Mouse (Mus musculus) MEL (cell line): ENCODE measurements around the gene Rbks. TPM values are rescaled to one million over a fixed set of nuclear protein-coding genes. Genes with fewer than 3 reads are reported as not detected.

Experiments used
- DNase-seq: peaks from one replicate; pipeline ENCODE4 v3.0.0; 2011; ENCODE audit warnings: low read depth, low spot score
- H3K27ac ChIP-seq: 2 replicates; pipeline ENCODE4 v1.5.1; 2012; ENCODE audit warnings: low read depth, mild to moderate bottlenecking, control low read depth, low read length, moderate library complexity; ENCODE audit not compliant: control insufficient read depth
- H3K27me3 ChIP-seq, 2 experiments: fragments of 150-350 bp in 1 of 2; sonication (generic) in 1 of 2; 2 replicates each; pipeline ENCODE4 v1.6.1; 2012; ENCODE audit warnings: low read length in 2 of 2, mild to moderate bottlenecking in 2 of 2, improper control_type of control experiment in 1 of 2, moderate library complexity in 1 of 2; ENCODE audit not compliant: insufficient read depth in 2 of 2, control insufficient read depth in 1 of 2
- H3K36me3 ChIP-seq, 2 experiments: 2 replicates each; pipeline ENCODE4 v1.6.1; 2012 to 2014; ENCODE audit warnings: low read length in 2 of 2, improper control_type of control experiment in 1 of 2, inconsistent platforms in 1 of 2, mild to moderate bottlenecking in 1 of 2; ENCODE audit not compliant: insufficient read depth in 2 of 2, control insufficient read depth in 1 of 2
- H3K4me1 ChIP-seq, 2 experiments: fragments of 150-350 bp in 1 of 2; sonication (generic) in 1 of 2; 2 replicates each; pipeline ENCODE4 v1.6.1; 2012; ENCODE audit warnings: low read length in 2 of 2, improper control_type of control experiment in 1 of 2, mild to moderate bottlenecking in 1 of 2; ENCODE audit not compliant: insufficient read depth in 2 of 2, control insufficient read depth in 1 of 2
- H3K4me3 ChIP-seq, 2 experiments: fragments of 150-350 bp in 1 of 2; sonication (generic) in 1 of 2; 2 replicates each; pipeline ENCODE4 v1.5.1; 2012; ENCODE audit warnings: low read depth in 2 of 2, low read length in 2 of 2, mild to moderate bottlenecking in 2 of 2, moderate library complexity in 2 of 2, control low read depth in 1 of 2, improper control_type of control experiment in 1 of 2; ENCODE audit not compliant: control insufficient read depth in 1 of 2, insufficient read depth in 1 of 2
- H3K79me2 ChIP-seq: 2 replicates; pipeline ENCODE4 v1.6.1; 2012; ENCODE audit warnings: mild to moderate bottlenecking, low read length, moderate library complexity; ENCODE audit not compliant: control insufficient read depth, poor library complexity, insufficient read depth
- H3K9ac ChIP-seq: 2 replicates; pipeline ENCODE4 v1.6.1; 2012; ENCODE audit warnings: low read depth, mild to moderate bottlenecking, control low read depth, low read length, moderate library complexity; ENCODE audit not compliant: control insufficient read depth, poor library complexity, severe bottlenecking
- H3K9me3 ChIP-seq: fragments of 150-350 bp; sonication (generic); replicated peaks from 2 replicates; pipeline ENCODE4 v1.6.1; 2012; ENCODE audit warnings: mild to moderate bottlenecking, low read length, improper control_type of control experiment, moderate library complexity; ENCODE audit not compliant: insufficient read depth
- CHD1 ChIP-seq: IDR thresholded peaks from 2 replicates; pipeline ENCODE4 v1.6.1; 2012; ENCODE audit warnings: low read depth, mild to moderate bottlenecking, inconsistent platforms, low read length, improper control_type of control experiment
- CHD2 ChIP-seq: IDR thresholded peaks from 2 replicates; pipeline ENCODE4 v1.6.1; 2011; ENCODE audit warnings: low read length, improper control_type of control experiment
- CTCF ChIP-seq, 3 experiments: IDR thresholded peaks in 2 of 3; conservative IDR thresholded peaks in 1 of 3; 2 replicates each; pipeline ENCODE4 v1.5.1; 2011 to 2012; ENCODE audit warnings: low read length in 3 of 3, low read depth in 2 of 3, mild to moderate bottlenecking in 2 of 3, improper control_type of control experiment in 1 of 3, inconsistent platforms in 1 of 3, mixed read lengths in 1 of 3, moderate library complexity in 1 of 3; ENCODE audit not compliant: control insufficient read depth in 1 of 3, insufficient read depth in 1 of 3, poor library complexity in 1 of 3, severe bottlenecking in 1 of 3
- E2F4 ChIP-seq: IDR thresholded peaks from 2 replicates; pipeline ENCODE4 v1.6.1; 2011; ENCODE audit warnings: low read depth, low read length, improper control_type of control experiment, borderline replicate concordance
- ELF1 ChIP-seq: IDR thresholded peaks from 2 replicates; pipeline ENCODE4 v1.6.1; 2014; ENCODE audit warnings: low read depth, mild to moderate bottlenecking, inconsistent platforms, low read length, improper control_type of control experiment, moderate library complexity
- EP300 ChIP-seq, 2 experiments: IDR thresholded peaks; 2 replicates each; pipeline ENCODE4 v1.6.1; 2011; ENCODE audit warnings: improper control_type of control experiment in 2 of 2, low read length in 2 of 2, low read depth in 1 of 2, mild to moderate bottlenecking in 1 of 2
- ETS1 ChIP-seq: IDR thresholded peaks from 2 replicates; pipeline ENCODE4 v1.6.1; 2012; ENCODE audit warnings: low read depth, mild to moderate bottlenecking, inconsistent platforms, low read length, improper control_type of control experiment, moderate library complexity
- GABPA ChIP-seq: IDR thresholded peaks from 2 replicates; pipeline ENCODE4 v1.6.1; 2012; ENCODE audit warnings: low read depth, mild to moderate bottlenecking, inconsistent platforms, low read length, improper control_type of control experiment, moderate library complexity
- GATA1 ChIP-seq: IDR thresholded peaks from 2 replicates; pipeline ENCODE4 v1.6.1; 2011; ENCODE audit warnings: low read depth, low read length, improper control_type of control experiment
- HCFC1 ChIP-seq: IDR thresholded peaks from 2 replicates; pipeline ENCODE4 v1.6.1; 2012; ENCODE audit warnings: low read depth, mild to moderate bottlenecking, inconsistent platforms, low read length, improper control_type of control experiment, moderate library complexity
- JUND ChIP-seq: IDR thresholded peaks from 2 replicates; pipeline ENCODE4 v1.6.1; 2011; ENCODE audit warnings: low read depth, mild to moderate bottlenecking, improper control_type of control experiment, low read length
- MAFK ChIP-seq: IDR thresholded peaks from 2 replicates; pipeline ENCODE4 v1.6.1; 2011; ENCODE audit warnings: low read depth, mild to moderate bottlenecking, low read length, improper control_type of control experiment, borderline replicate concordance
- MAX ChIP-seq: IDR thresholded peaks from 2 replicates; pipeline ENCODE4 v1.6.1; 2011; ENCODE audit warnings: low read length, improper control_type of control experiment
- MEF2A ChIP-seq: IDR thresholded peaks from 2 replicates; pipeline ENCODE4 v1.6.1; 2014; ENCODE audit warnings: low read depth, mild to moderate bottlenecking, inconsistent platforms, low read length, improper control_type of control experiment; ENCODE audit not compliant: poor library complexity, insufficient replicate concordance, severe bottlenecking; ENCODE audit errors: extremely low read depth
- MXI1 ChIP-seq: IDR thresholded peaks from 2 replicates; pipeline ENCODE4 v1.6.1; 2011; ENCODE audit warnings: mild to moderate bottlenecking, low read depth, low read length, improper control_type of control experiment
- MYB ChIP-seq: IDR thresholded peaks from 2 replicates; pipeline ENCODE4 v1.6.1; 2011; ENCODE audit warnings: mild to moderate bottlenecking, low read depth, low read length, improper control_type of control experiment
- MYC ChIP-seq: IDR thresholded peaks from 2 replicates; pipeline ENCODE4 v1.6.1; 2011; ENCODE audit warnings: low read depth, mild to moderate bottlenecking, low read length, improper control_type of control experiment, moderate library complexity
- NRF1 ChIP-seq: IDR thresholded peaks from 2 replicates; pipeline ENCODE4 v1.6.1; 2014; ENCODE audit warnings: low read depth, mild to moderate bottlenecking, inconsistent platforms, low read length, improper control_type of control experiment, moderate library complexity; ENCODE audit not compliant: poor library complexity, insufficient read depth, severe bottlenecking
- POLR2A ChIP-seq, 2 experiments: IDR thresholded peaks; 2 replicates each; pipeline ENCODE4 v1.6.1; 2011 to 2012; ENCODE audit warnings: low read length in 2 of 2, mild to moderate bottlenecking in 2 of 2, control low read depth in 1 of 2, improper control_type of control experiment in 1 of 2, low read depth in 1 of 2, moderate library complexity in 1 of 2; ENCODE audit not compliant: control insufficient read depth in 1 of 2, insufficient read depth in 1 of 2, poor library complexity in 1 of 2
- RCOR1 ChIP-seq: IDR thresholded peaks from 2 replicates; pipeline ENCODE4 v1.6.1; 2012; ENCODE audit warnings: low read depth, mild to moderate bottlenecking, inconsistent platforms, low read length, improper control_type of control experiment
- SIN3A ChIP-seq: IDR thresholded peaks from 2 replicates; pipeline ENCODE4 v1.6.1; 2012; ENCODE audit warnings: low read length, improper control_type of control experiment, inconsistent platforms
- SMC3 ChIP-seq: IDR thresholded peaks from 2 replicates; pipeline ENCODE4 v1.6.1; 2011; ENCODE audit warnings: low read depth, low read length, improper control_type of control experiment
- TAL1 ChIP-seq: IDR thresholded peaks from 2 replicates; pipeline ENCODE4 v1.6.1; 2012; ENCODE audit warnings: mild to moderate bottlenecking, inconsistent platforms, low read length, moderate library complexity, mixed read lengths
- TCF12 ChIP-seq: IDR thresholded peaks from 2 replicates; pipeline ENCODE4 v1.6.1; 2014; ENCODE audit warnings: low read depth, mild to moderate bottlenecking, inconsistent platforms, low read length, improper control_type of control experiment, moderate library complexity
- UBTF ChIP-seq: IDR thresholded peaks from 2 replicates; pipeline ENCODE4 v1.6.1; 2012; ENCODE audit warnings: low read depth, mild to moderate bottlenecking, inconsistent platforms, low read length, improper control_type of control experiment, moderate library complexity, borderline replicate concordance; ENCODE audit not compliant: insufficient read depth
- USF1 ChIP-seq: IDR thresholded peaks from 2 replicates; pipeline ENCODE4 v1.6.1; 2014; ENCODE audit warnings: low read depth, mild to moderate bottlenecking, inconsistent platforms, low read length, improper control_type of control experiment, moderate library complexity
- USF2 ChIP-seq, 2 experiments: IDR thresholded peaks; 2 replicates each; pipeline ENCODE4 v1.6.1; 2011 to 2012; ENCODE audit warnings: improper control_type of control experiment in 2 of 2, low read length in 2 of 2, borderline replicate concordance in 1 of 2, inconsistent platforms in 1 of 2, low read depth in 1 of 2, mild to moderate bottlenecking in 1 of 2; ENCODE audit not compliant: insufficient read depth in 1 of 2
- ZC3H11A ChIP-seq: IDR thresholded peaks from 2 replicates; pipeline ENCODE4 v1.6.1; 2012; ENCODE audit warnings: low read depth, mild to moderate bottlenecking, inconsistent platforms, low read length, improper control_type of control experiment
- ZKSCAN1 ChIP-seq: IDR thresholded peaks from 2 replicates; pipeline ENCODE4 v1.6.1; 2012; ENCODE audit warnings: low read depth, mild to moderate bottlenecking, inconsistent platforms, low read length, improper control_type of control experiment, moderate library complexity
- ZMIZ1 ChIP-seq: IDR thresholded peaks from 2 replicates; pipeline ENCODE4 v1.6.1; 2012; ENCODE audit warnings: low read depth, mild to moderate bottlenecking, inconsistent platforms, low read length, improper control_type of control experiment, moderate library complexity
- ZNF384 ChIP-seq: IDR thresholded peaks from 2 replicates; pipeline ENCODE4 v1.6.1; 2012; ENCODE audit warnings: low read depth, mild to moderate bottlenecking, inconsistent platforms, low read length, improper control_type of control experiment
- polyA plus RNA-seq, 2 experiments: library from polyadenylated mRNA; stranded (reverse) in 1 of 2; unstranded in 1 of 2; fragments of >175 nt in 1 of 2; fragments of >200 nt in 1 of 2; gene quantifications; 2 replicates each; pipeline versions ENCODE4 v1.2.1 to v1.2.4; 2012; ENCODE audit warnings: low replicate concordance in 2 of 2, low read depth in 1 of 2; ENCODE audit not compliant: insufficient read length in 2 of 2, insufficient read depth in 1 of 2, missing spikeins in 1 of 2
- total RNA-seq: library from RNA; depleted of rRNA; stranded (reverse); fragments of 300-350 nt; gene quantifications from 2 replicates; pipeline ENCODE4 v1.2.3, GENCODE M21; 2012

Gene Rbks
- total and polyA plus RNA-seq, 3 experiments, result 34.3 to 47.4 TPM; not detected in 1

- TF ChIP-seq SMC3 (no peak), USF2 (IDR thresholded peaks at IDR 0.05; ENCODE audit: borderline replicate concordance in 1 of 2, insufficient read depth in 1 of 2, low read depth in 1 of 2, low read length in 2 of 2) (no peak), GATA1 (peak; percentile 78), E2F4 (no peak), ZMIZ1 (no peak), MYB (no peak), CHD1 (0 out of 2 replicates have a peak, but pooled peaks have one; percentile 80), CTCF (IDR thresholded peaks at IDR 0.05 in 2 of 3, conservative IDR thresholded peaks at IDR 0.05 in 1 of 3; ENCODE audit: control insufficient read depth in 1 of 3, insufficient read depth in 1 of 3, low read depth in 2 of 3, low read length in 3 of 3, poor library complexity in 1 of 3, severe bottlenecking in 1 of 3) (no peak), UBTF (no peak), NRF1 (no peak), MAFK (peak; percentile 6; the same call in 1 of the 2 replicates), MAX (0 out of 2 replicates have a peak, but pooled peaks have one; percentile 6), GABPA (no peak), MEF2A (no peak), CHD2 (no peak), SIN3A (peak; percentile 42; the same call in 1 of the 2 replicates), USF1 (no peak)
These were observed 82.9 kb downstream of the Rbks start (continued) for GRCm38 (mm10) chr5:31614339-31615025.

- no peaks in the 10 kb centered on the region for H3K9me3 ChIP-seq
- no peaks in the 10 kb centered on the region for H3K27me3 ChIP-seq
- peak overlapping the region; percentile 88 for H3K27ac ChIP-seq
- peak overlapping the region; percentile 70 to 72 for H3K4me3 ChIP-seq
- peak; percentile 95 for DNase-seq
- H3K9ac ChIP-seq, result peak overlapping the region; percentile 83
- peaks cover 13 to 31% of the 10 kb centered on the region in 2 experiments for H3K4me1 ChIP-seq
- peaks cover 16% of the 10 kb centered on the region for H3K79me2 ChIP-seq
- H3K36me3 ChIP-seq, result peaks cover 7 to 32% of the 10 kb centered on the region in 2 experiments
- peak; percentile 59; the same call in 1 of the 2 replicates for TF ChIP-seq NRF1
- peak; percentile 93 for TF ChIP-seq ELF1
- 0 out of 2 replicates have a peak, but pooled peaks have one; percentile 20 for TF ChIP-seq ETS1
- TF ChIP-seq RCOR1, result no peak; the same call in 1 of the 2 replicates
- 0 out of 2 replicates have a peak, but pooled peaks have one; percentile 39 for TF ChIP-seq JUND
- TF ChIP-seq POLR2A (IDR thresholded peaks at IDR 0.05; ENCODE audit: control insufficient read depth in 1 of 2, insufficient read depth in 1 of 2, low read depth in 1 of 2, low read length in 2 of 2, poor library complexity in 1 of 2), result peak; percentile 89 to 96
- 0 out of 2 replicates have a peak, but pooled peaks have one; percentile 72 for TF ChIP-seq CHD1
- TF ChIP-seq HCFC1, result peak; percentile 90
- no peak for TF ChIP-seq USF1
- peak; percentile 88 for TF ChIP-seq SIN3A
- no peak; the same call in none of the 2 replicates for TF ChIP-seq CHD2
- TF ChIP-seq MYB, result no peak; the same call in 1 of the 2 replicates
- TF ChIP-seq TAL1, result no peak
- no peak for TF ChIP-seq MAFK
- 0 out of 2 replicates have a peak, but pooled peaks have one; percentile 2 for TF ChIP-seq TCF12
- TF ChIP-seq SMC3, result peak; percentile 43; the same call in 1 of the 2 replicates
- TF ChIP-seq ZC3H11A, result no peak
- TF ChIP-seq MXI1, result peak; percentile 80
- peak; percentile 89 for TF ChIP-seq MYC
- 0 out of 2 replicates have a peak, but pooled peaks have one; percentile 33 for TF ChIP-seq ZKSCAN1
- TF ChIP-seq GABPA, result no peak
- no peak for TF ChIP-seq ZNF384
- 0 out of 4 replicates have a peak, but pooled peaks of 1 of the 2 experiments have one; percentile 3 for TF ChIP-seq EP300 (IDR thresholded peaks at IDR 0.05; ENCODE audit: low read depth in 1 of 2, low read length in 2 of 2)
These were observed 83.6 kb downstream of the Rbks start for GRCm38 (mm10) chr5:31613852-31614286.
